ENCODE assay signal across 9 mouse cellular contexts in genomic region chr6:25690284-25690605, GRCm38 (mm10). TPM values are rescaled to one million over a fixed set of nuclear protein-coding genes. Genes with fewer than 3 reads are reported as not detected.
DNase-seq lines count a peak whose midpoint lies in the region; ATAC-seq lines count a peak whose summit lies in the region.
"Had no signal": no experiment of that assay in that cellular context is flagged by ENCODE, and none has a peak within 500 bp of the region (broad histone marks: within the 10 kb centered on the region; RNA-seq: fewer than 3 reads in every experiment).

No protein-coding gene starts in this region.

- WGBS in heart, embryonic 13.5 days, result 0% methylated on average over 5 of the region's 5 CpGs
- 3% methylated on average over 5 of the region's 5 CpGs for WGBS in midbrain, embryonic 14.5 days

- peaks cover 21% of the 10 kb centered on the region for H3K4me1 ChIP-seq in heart, embryonic 13.5 days
- peaks cover 17% of the 10 kb centered on the region for H3K4me1 ChIP-seq in midbrain, embryonic 14.5 days (ENCODE audit: control insufficient read depth, insufficient read depth, low read length)

- H3K36me3 ChIP-seq in heart, embryonic 13.5 days, result no peaks in the 10 kb centered on the region
- no peaks in the 10 kb centered on the region for H3K36me3 ChIP-seq in midbrain, embryonic 14.5 days (ENCODE audit: control insufficient read depth, insufficient read depth, low read length)

- peak; percentile 59 for DNase-seq in layer of hippocampus, adult 11-12 months (ENCODE audit: low spot score)
- DNase-seq in layer of hippocampus, adult 9-10 months (ENCODE audit: low spot score), result no peak
- DNase-seq in adrenal gland, postnatal 4 days (ENCODE audit: low spot score in 2 of 2), result peak; percentile 7 to 15
- peak; percentile 42 to 43 for DNase-seq in layer of hippocampus, postnatal 14 days (ENCODE audit: low spot score in 2 of 2)
- DNase-seq in midbrain, embryonic 14.5 days, result peak; percentile 85
- DNase-seq in adipocyte (ENCODE audit: low spot score), result no peak
- no peak for DNase-seq in B cell, adult 2 months

- H3K9me3 ChIP-seq in heart, embryonic 13.5 days, result no peaks in the 10 kb centered on the region
- no peaks in the 10 kb centered on the region for H3K9me3 ChIP-seq in midbrain, embryonic 14.5 days (ENCODE audit: control insufficient read depth, low read length)

- H3K27me3 ChIP-seq in heart, embryonic 13.5 days (replicated peaks), result peaks cover 17% of the 10 kb centered on the region
- H3K27me3 ChIP-seq in midbrain, embryonic 14.5 days (ENCODE audit: control insufficient read depth, insufficient read depth, low read length), result peaks cover 6% of the 10 kb centered on the region; the same call in 1 of the 2 replicates

- no peak for ATAC-seq in heart, embryonic 13.5 days (ENCODE audit: extremely low read depth, insufficient number of reproducible peaks, low FRiP score, low TSS enrichment)
- peak; percentile 73 for ATAC-seq in midbrain, embryonic 14.5 days (ENCODE audit: low FRiP score, low TSS enrichment)

- peak overlapping the region; percentile 70 for H3K4me3 ChIP-seq in heart, embryonic 13.5 days
- H3K4me3 ChIP-seq in midbrain, embryonic 14.5 days (replicated peaks; ENCODE audit: low read depth, low read length), result peak overlapping the region; percentile 57

- H3K4me2 ChIP-seq in heart, embryonic 13.5 days, result peak overlapping the region; percentile 97
- H3K4me2 ChIP-seq in midbrain, embryonic 14.5 days (ENCODE audit: low read length), result peak overlapping the region; percentile 91

- H3K27ac ChIP-seq in heart, embryonic 13.5 days (replicated peaks), result peak overlapping the region; percentile 54
- peak overlapping the region; percentile 65 for H3K27ac ChIP-seq in midbrain, embryonic 14.5 days (replicated peaks; ENCODE audit: low read depth, low read length)
- H3K27ac ChIP-seq: macrophage had no signal

- peak overlapping the region; percentile 82 for H3K9ac ChIP-seq in heart, embryonic 13.5 days
- peak overlapping the region; percentile 61 for H3K9ac ChIP-seq in midbrain, embryonic 14.5 days (replicated peaks; ENCODE audit: low read length)

RNA-seq across cellular contexts. Expression of gene Gpr37, which starts 0.3 kb away (rescaled TPM):
- total RNA-seq in adrenal gland, postnatal 4 days (2021), result 1 to 10 TPM; 1.6 to 2.1 TPM
- 1.5 and 1.8 TPM in 2 replicates for polyA plus RNA-seq in heart, embryonic 13.5 days (2015; fragmentation: Nextera tagmentation; extraction: Ambion mirVana)
- total RNA-seq in layer of hippocampus, postnatal 14 days (2021), result 10 to 100 TPM; 36.9 TPM
- 2.2 and 3.1 TPM in 2 replicates for polyA plus RNA-seq in midbrain, embryonic 14.5 days (2014; fragmentation: Nextera tagmentation; extraction: Ambion mirVana)
- polyA plus RNA-seq: macrophage had no signal

Comparison
In these comparisons a context has a peak if more than half of its experiments do, and no peak if none do; other contexts are left out.
1. DNase-seq: peak in layer of hippocampus, adult 11-12 months (single experiment), adrenal gland, postnatal 4 days (2 of 2), layer of hippocampus, postnatal 14 days (2 of 2) and midbrain, embryonic 14.5 days (single experiment); none in layer of hippocampus, adult 9-10 months (single experiment), adipocyte (single experiment) and B cell, adult 2 months (0 of 2).
2. RNA of gene Gpr37, which starts 0.3 kb away (total RNA-seq): 36.9 TPM in layer of hippocampus, postnatal 14 days; 1.6 to 2.1 TPM in adrenal gland, postnatal 4 days; every median in the first group is over 10 times any median in the second.